Mouse (Mus musculus): Measurements from ENCODE around the gene 4930449I24Rik.
"Not testable (repeated sequence)": the region's sequence is repeated elsewhere in the genome, so short reads cannot be mapped to it uniquely, and the experiment has no call there.

4930449I24Rik gene

DNA sequence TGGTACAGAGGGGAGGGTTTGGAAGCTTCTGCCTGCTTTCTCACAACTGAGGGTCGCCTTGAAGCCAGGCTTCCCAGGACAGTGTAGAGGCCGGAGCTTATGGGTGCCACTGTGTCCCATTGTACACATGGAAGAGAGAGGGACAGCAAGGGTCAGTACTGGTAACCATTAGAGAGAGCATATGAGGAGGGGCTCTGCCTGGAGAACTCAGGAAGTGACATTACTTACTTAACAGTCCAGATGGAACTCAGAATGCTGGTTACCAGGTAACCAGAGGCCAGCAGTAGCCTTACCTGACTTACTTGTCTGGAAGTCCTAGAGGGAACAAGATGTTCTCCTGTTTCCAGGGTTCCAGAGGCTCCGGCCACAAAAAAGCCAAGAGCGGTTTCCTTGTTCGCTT, at the start of gene 4930449I24Rik:
Gene 4930449I24Rik (plus strand): TSS at position 301 of the 400 bp plus-strand sequence.
- in situ Hi-C loops (cut with MseI, MboI), result not testable (repeated sequence)

DNA sequence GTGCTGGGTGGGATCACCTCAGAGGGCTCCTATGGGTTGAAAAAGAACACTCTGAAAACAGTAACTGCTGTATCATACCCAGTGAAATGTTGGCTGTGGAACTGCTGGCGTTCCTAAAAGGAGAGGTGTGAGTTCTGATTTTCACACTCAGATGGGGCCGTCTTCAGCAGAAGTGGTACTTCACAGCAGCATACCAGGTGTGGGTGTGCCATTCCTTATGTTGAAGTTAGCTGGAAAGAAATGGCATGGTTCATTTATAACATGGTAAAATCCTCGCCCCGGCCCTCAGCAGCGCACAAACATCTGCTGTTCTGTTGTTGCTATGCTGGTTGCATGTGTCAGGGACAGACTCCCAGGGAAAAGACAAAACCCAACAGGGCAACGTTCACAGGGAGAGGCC, 48.6 kb upstream of the 4930449I24Rik start:
- in situ Hi-C loops (cut with MseI, MboI), result no loop called here

DNA sequence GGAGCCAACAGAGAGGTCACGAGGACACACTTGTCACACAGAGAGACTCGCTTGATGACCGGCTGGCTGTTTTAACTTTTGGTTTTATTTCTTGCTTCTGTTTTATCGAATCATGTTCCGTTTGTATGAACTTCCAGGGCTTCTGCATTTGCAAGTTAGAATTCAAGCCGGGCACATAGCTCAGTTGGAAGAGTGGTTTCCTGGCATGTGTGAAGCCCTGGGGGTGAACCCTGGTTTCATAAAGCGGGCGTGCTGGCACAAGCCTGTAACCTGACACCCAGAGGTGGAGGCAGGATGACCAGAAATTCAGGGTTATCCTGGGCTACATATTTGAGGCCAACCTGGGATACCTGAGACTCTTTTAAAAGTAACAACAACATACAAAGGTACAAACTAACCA, 40.6 kb upstream of the 4930449I24Rik start:
- in situ Hi-C loops (cut with MseI, MboI), result no loop called here

DNA sequence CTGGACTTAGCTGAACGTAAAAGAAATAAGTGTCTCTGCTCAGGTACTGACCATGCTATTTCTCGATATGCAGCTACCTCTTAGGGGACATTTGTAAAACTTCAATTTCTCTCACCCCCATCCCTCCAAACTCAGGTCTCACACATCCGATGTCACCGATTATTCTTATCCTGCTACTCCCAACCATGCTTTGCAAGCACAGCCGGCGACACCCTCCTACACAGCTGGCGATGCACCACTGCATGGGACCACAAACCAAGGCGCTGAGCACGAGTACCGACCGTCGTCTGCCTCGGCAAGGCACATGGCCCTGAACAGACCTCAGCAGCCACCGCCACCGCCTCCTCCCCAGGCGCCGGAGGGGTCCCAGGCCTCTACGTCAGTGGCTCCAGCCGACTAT, 35.5 kb upstream of the 4930449I24Rik start:
- in situ Hi-C loops (cut with MseI, MboI), result no loop called here

DNA sequence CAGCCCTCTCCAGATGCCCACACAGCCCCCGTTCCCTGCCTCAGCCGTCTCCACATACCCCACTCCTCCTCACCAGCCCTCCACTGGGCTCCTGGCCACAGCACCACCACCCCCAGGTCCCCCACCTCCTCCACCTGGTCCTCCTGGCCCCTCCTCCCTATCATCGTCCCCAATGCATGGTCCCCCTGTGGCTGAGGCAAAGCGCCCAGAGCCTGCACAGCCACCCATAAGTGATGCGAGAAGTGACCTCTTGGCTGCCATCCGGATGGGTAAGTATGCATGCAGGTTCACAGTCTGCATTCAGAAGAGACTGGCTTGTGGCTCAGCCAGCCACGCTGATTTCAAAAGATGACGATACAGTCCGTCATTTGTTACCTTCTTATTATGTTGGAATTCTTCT, 33.9 kb upstream of the 4930449I24Rik start:
- in situ Hi-C loops (cut with MseI, MboI), result no loop called here

DNA sequence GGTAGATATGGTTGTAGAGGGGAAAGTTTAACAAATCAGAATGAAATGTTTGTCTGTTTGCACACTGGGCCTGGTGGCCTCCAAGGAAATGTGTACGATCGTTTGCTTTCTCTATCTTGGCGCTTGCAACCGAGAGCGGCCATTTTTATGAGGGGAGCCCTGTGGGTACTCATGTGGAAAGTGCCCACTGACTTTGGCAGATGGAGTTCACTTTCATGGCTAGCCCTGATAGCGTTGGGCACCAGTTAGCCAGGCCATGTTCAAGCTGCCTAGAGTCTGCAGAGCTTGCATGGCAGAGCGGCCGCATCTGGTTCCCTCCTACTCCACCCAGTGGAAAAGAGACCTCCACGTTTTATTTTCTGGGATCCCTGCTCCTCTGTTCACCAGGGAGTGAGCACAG, 31.4 kb upstream of the 4930449I24Rik start:
- in situ Hi-C loops (cut with MseI, MboI), result no loop called here

DNA sequence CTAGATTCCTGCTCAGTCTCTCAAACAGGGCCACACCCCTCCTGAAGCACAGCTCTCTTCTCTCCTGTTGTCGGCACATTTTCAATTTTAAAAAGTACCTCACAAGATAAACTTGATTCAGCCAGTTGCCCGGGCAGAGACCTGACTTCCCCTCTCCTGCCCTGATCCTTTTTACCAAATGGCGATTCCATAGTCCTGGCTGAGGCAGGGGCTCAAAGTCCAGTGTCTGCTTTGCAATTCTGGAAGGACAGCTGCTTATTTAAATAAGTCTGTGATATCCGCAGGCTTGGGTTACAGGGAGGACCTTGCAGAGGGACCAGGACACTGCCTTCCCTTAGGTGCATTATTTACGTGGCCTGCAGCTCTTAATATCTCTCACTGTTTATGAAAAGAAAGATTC, 30.9 kb upstream of the 4930449I24Rik start:
- in situ Hi-C loops (cut with MseI, MboI), result no loop called here

DNA sequence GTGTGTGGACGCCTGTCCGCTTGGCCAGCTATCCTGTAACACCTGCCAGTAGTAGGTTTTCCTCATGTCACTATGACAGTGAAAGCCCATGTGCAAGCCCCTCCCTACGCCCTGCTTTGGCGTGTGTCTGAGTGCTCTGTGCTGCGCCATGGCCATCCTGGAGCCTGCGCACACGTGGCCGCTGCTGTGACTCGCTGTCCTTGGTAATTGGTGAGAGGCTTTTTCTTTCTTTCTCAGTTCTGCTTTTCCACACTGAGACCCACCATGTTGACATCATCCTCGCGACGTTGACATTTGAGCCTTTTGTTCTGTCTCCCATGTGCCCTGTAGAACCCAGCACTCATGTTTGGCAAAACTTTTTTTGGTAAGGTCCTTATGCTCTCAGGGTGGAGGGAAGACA, 30.4 kb upstream of the 4930449I24Rik start:
- in situ Hi-C loops (cut with MseI, MboI), result no loop called here

DNA sequence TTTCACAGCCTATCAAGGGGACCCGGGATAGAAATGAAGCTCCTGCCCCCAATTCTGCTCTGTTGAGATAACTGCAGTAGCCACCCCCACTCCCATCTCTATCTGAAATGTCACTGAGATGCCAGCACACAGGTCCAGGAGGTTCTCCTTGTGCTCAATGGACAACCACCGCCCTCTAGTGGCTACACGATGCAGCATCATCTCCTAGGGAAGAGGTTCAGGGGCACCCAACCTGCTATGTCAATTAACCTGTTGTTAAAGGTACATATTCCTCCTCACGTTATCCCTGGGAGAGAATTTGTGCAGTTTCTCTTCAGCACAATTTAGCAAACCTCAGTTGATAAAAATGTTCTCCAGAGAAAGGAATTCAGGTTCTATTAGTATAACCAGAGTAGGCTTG, 22.6 kb upstream of the 4930449I24Rik start:
- in situ Hi-C loops (cut with MseI, MboI), result not testable (repeated sequence)

DNA sequence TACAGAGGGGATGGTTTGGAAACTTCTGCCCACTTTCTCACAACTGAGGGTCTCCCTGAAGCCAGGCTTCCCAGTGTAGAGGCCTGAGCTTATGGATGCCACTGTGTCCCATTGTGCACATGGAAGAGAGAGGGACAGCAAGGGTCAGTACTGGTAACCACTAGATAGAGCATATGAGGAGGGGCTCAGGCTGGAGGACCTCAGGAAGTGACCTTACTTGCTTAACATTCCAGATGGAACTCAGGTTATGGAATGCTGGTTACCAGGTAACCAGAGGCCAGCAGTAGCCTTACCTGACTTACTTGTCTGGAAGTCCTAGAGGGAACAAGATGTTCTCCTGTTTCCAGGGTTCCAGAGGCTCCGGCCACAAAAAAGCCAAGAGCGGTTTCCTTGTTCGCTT, 20.5 kb upstream of the 4930449I24Rik start, which contains the start of gene Gm6408:
Gene Gm6408 (plus strand): TSS at position 301 of the 400 bp plus-strand sequence.
- in situ Hi-C loops (cut with MseI, MboI), result not testable (repeated sequence)

DNA sequence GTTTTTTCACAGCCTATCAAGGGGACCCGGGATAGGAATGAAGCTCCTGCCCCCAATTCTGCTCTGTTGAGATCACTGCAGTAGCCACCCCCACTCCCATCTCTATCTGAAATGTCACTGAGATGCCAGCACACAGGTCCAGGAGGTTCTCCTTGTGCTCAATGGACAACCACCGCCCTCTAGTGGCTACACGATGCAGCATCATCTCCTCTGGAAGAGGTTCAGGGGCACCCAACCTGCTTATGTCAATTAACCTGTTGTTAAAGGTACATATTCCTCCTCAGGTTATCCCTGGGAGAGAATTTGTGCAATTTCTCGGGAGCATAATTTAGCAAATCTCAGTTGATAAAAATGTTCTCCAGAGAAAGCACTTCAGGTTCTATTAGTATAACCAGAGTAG, 13.2 kb upstream of the 4930449I24Rik start:
- in situ Hi-C loops (cut with MseI, MboI), result not testable (repeated sequence)

DNA sequence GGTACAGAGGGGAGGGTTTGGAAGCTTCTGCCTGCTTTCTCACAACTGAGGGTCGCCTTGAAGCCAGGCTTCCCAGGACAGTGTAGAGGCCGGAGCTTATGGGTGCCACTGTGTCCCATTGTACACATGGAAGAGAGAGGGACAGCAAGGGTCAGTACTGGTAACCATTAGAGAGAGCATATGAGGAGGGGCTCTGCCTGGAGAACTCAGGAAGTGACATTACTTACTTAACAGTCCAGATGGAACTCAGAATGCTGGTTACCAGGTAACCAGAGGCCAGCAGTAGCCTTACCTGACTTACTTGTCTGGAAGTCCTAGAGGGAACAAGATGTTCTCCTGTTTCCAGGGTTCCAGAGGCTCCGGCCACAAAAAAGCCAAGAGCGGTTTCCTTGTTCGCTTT, 11.1 kb upstream of the 4930449I24Rik start, which contains the start of gene Gm6370:
Gene Gm6370 (plus strand): TSS at position 301 of the 400 bp plus-strand sequence.
- in situ Hi-C loops (cut with MseI, MboI), result not testable (repeated sequence)

DNA sequence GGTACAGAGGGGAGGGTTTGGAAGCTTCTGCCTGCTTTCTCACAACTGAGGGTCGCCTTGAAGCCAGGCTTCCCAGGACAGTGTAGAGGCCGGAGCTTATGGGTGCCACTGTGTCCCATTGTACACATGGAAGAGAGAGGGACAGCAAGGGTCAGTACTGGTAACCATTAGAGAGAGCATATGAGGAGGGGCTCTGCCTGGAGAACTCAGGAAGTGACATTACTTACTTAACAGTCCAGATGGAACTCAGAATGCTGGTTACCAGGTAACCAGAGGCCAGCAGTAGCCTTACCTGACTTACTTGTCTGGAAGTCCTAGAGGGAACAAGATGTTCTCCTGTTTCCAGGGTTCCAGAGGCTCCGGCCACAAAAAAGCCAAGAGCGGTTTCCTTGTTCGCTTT, 11.6 kb downstream of the 4930449I24Rik start, which contains the start of gene Gm3402:
Gene Gm3402 (plus strand): TSS at position 301 of the 400 bp plus-strand sequence.
- in situ Hi-C loops (cut with MseI, MboI), result not testable (repeated sequence)

DNA sequence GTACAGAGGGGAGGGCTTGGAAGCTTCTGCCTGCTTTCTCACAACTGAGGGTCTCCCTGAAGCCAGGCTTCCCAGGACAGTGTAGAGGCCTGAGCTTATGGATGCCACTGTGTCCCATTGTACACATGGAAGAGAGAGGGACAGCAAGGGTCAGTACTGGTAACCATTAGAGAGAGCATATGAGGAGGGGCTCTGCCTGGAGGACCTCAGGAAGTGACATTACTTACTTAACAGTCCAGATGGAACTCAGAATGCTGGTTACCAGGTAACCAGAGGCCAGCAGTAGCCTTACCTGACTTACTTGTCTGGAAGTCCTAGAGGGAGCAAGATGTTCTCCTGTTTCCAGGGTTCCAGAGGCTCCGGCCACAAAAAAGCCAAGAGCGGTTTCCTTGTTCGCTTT, 23.3 kb downstream of the 4930449I24Rik start, which contains the start of gene Gm3404:
Gene Gm3404 (plus strand): TSS at position 301 of the 400 bp plus-strand sequence.
- in situ Hi-C loops (cut with MseI, MboI), result not testable (repeated sequence)

DNA sequence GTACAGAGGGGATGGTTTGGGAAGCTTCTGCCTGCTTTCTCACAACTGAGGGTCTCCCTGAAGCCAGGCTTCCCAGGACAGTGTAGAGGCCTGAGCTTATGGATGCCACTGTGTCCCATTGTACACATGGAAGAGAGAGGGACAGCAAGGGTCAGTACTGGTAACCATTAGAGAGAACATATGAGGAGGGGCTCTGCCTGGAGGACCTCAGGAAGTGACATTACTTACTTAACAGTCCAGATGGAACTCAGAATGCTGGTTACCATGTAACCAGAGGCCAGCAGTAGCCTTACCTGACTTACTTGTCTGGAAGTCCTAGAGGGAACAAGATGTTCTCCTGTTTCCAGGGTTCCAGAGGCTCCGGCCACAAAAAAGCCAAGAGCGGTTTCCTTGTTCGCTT, 35.1 kb downstream of the 4930449I24Rik start, which contains the start of gene Gm3409:
Gene Gm3409 (plus strand): TSS at position 301 of the 400 bp plus-strand sequence.
- in situ Hi-C loops (cut with MseI, MboI), result not testable (repeated sequence)

Data from mouse trophoblast stem cell (cell line).